Mouse (Mus musculus) lung, embryonic 14.5 days (tissue): ENCODE data around the gene Numb. TPM values are rescaled to one million over a fixed set of nuclear protein-coding genes. Genes with fewer than 3 reads are reported as not detected.
"Not testable (repeated sequence)": the region's sequence is repeated elsewhere in the genome, so short reads cannot be mapped to it uniquely, and the experiment has no call there.

Experiments used
- ATAC-seq: fragments of 200-750 bp; cut with Nextera tagmentation; 2 replicates; pipeline ENCODE4 v1.8.0; 2017; ENCODE audit warnings: mild to moderate bottlenecking, moderate TSS enrichment, moderate library complexity; ENCODE audit not compliant: insufficient read depth
- DNase-seq: peaks from one replicate; pipeline ENCODE4 v3.0.0-alpha.2; 2015
- H3K27ac ChIP-seq: fragments of 300-500 bp; sonication (generic); 2 replicates; pipeline ENCODE4 v1.5.1; 2014; ENCODE audit warnings: low read depth, mild to moderate bottlenecking, moderate library complexity
- H3K27me3 ChIP-seq: fragments of 300-500 bp; sonication (generic); 2 replicates; pipeline ENCODE4 v1.6.1; 2014; ENCODE audit warnings: low read length, control low read depth; ENCODE audit not compliant: insufficient read depth
- H3K36me3 ChIP-seq: fragments of 300-500 bp; sonication (generic); 2 replicates; pipeline ENCODE4 v1.6.1; 2014; ENCODE audit warnings: control low read depth; ENCODE audit not compliant: insufficient read depth
- H3K4me1 ChIP-seq: fragments of 300-500 bp; sonication (generic); 2 replicates; pipeline ENCODE4 v1.6.1; 2014; ENCODE audit warnings: antibody characterized with exemption, control low read depth; ENCODE audit not compliant: insufficient read depth
- H3K4me2 ChIP-seq: fragments of 300-500 bp; sonication (generic); 2 replicates; pipeline ENCODE4 v1.6.1; 2014; ENCODE audit warnings: mild to moderate bottlenecking
- H3K4me3 ChIP-seq: fragments of 300-500 bp; sonication (generic); 2 replicates; pipeline ENCODE4 v1.5.1; 2014; ENCODE audit warnings: low read depth, low read length
- H3K9ac ChIP-seq: fragments of 300-500 bp; sonication (generic); 2 replicates; pipeline ENCODE4 v1.6.1; 2014
- H3K9me3 ChIP-seq: fragments of 300-500 bp; sonication (generic); 2 replicates; pipeline ENCODE4 v1.6.1; 2016; ENCODE audit warnings: low read depth, low read length, control low read depth
- CTCF ChIP-seq: IDR thresholded peaks from 2 replicates; pipeline ENCODE4 v1.5.1; 2016; ENCODE audit warnings: antibody characterized with exemption, low read depth
- WGBS: fragments of 180-500 bp; shearing (Covaris S2); extraction: QIAGEN DNeasy Blood & Tissue Kit; methylation state at CpG from one replicate; pipeline ENCODE4 v1.1.7; 2014; 5-methylcytosine and 5-hydroxymethylcytosine counted together
- polyA plus RNA-seq: library from polyadenylated mRNA; unstranded; fragments of >200 nt; fragmentation: Nextera tagmentation; extraction: Ambion mirVana; gene quantifications from 2 replicates; pipeline ENCODE4 v1.2.1, GENCODE M21; 2014

Gene Numb
- polyA plus RNA-seq, 1 experiment from 2014 or later = 38.3 TPM

DNA sequence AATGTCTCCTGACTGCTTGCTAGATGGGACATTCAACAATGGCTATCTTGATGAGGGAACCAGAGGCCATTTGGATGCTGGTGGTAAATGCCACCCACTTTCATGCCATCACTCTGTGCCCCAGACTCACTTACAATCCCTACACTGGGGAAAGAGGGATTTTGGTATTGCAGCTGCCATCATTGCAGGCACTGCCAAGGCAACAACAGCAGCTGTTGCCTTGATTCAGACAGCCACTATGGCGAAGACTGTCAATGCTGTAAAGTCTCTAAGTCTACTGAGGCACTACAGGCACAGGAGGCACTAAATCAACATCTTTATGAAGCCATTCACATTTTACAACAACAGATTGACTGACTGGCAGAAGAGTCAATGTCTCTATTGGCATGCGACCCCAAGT is 30.5 kb downstream of the Numb start:
- no peak for TF ChIP-seq CTCF
- ATAC-seq (no peak), DNase-seq (no peak)
- H3K27ac ChIP-seq = no peak overlapping the region
- no peak overlapping the region for H3K4me3 ChIP-seq
- H3K4me2 ChIP-seq = no peak overlapping the region
- 0 out of 2 replicates have a peak, but pooled peaks cover 8% of the 10 kb centered on the region for H3K36me3 ChIP-seq
- no peaks in the 10 kb centered on the region for H3K4me1 ChIP-seq
- H3K9ac ChIP-seq = no peak overlapping the region
- H3K27me3 ChIP-seq = no peaks in the 10 kb centered on the region
- 97% methylated on average over 2 of the region's 2 CpGs for WGBS
- no peaks in the 10 kb centered on the region for H3K9me3 ChIP-seq

DNA sequence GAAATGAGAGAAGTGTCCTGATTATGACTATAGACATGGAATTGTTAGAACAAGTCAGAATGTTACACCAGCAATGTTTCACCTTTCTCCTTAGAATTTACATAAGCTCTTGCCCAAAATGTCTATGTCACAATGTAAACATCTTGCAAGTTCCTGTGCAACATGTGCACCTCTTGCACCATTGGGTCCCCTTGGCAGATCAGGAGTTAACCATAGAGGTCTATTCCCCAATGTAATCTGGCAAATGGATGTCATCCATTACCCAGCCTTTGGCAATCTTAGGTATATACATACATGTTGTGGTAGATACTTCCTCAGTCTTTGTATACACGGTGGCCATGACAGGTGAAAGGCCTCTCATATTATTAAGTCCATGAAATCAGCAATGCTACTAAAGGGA is 32.6 kb downstream of the Numb start:
- no peaks in the 10 kb centered on the region for H3K4me1 ChIP-seq
- no peaks in the 10 kb centered on the region for H3K27me3 ChIP-seq
- no peak for TF ChIP-seq CTCF
- H3K9me3 ChIP-seq = no peaks in the 10 kb centered on the region
- no peak overlapping the region for H3K27ac ChIP-seq
- no peak overlapping the region for H3K4me3 ChIP-seq
- 87% methylated on average over 1 of the region's 1 CpGs for WGBS
- ATAC-seq = no peak
- no peak for DNase-seq
- no peak overlapping the region for H3K9ac ChIP-seq
- no peak overlapping the region for H3K4me2 ChIP-seq
- 0 out of 2 replicates have a peak, but pooled peaks cover 8% of the 10 kb centered on the region for H3K36me3 ChIP-seq

DNA sequence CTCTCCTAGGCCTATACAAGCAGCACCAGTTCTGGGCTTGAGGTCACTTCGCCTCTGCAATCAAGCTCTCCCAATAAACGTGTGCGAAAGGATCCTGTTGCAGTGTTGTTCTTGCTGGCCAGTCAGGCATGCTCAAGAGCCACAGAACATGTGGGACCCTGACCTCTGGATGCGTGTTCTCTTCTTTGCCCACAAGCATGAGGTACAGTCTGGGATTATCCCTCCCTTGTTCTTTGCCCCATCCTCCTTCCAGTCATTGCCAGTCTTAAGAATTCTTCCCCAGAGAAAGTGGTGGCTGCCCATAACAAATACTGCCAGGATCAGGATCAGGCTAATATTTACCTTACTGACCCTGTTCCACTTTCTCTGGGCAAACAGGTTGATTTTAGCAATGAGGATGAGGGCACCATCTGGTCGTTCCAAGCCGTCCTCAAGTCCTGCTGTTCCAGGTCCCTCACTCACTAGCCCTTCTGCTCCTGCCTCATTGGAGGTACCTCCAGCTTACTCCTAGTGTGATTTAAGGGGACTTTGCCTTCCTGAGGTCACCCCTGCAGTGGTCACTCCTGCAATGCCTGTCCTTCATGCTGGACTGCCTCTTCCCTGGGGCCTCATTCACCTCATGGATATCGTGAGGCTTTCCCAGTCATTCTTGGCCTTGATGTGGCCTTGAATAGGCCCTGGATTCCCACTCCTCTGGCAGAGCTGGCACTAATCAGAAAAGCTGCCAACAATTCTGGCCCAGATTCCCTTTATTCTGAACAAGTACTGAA is 36.0 kb downstream of the Numb start:
- H3K36me3 ChIP-seq = no peaks in the 10 kb centered on the region
- H3K4me3 ChIP-seq = no peak overlapping the region
- no peaks in the 10 kb centered on the region for H3K27me3 ChIP-seq
- 90% methylated on average over 7 of the region's 7 CpGs for WGBS
- no peak for TF ChIP-seq CTCF
- ATAC-seq (no peak), DNase-seq (no peak)
- no peaks in the 10 kb centered on the region for H3K9me3 ChIP-seq
- no peak overlapping the region for H3K4me2 ChIP-seq
- H3K27ac ChIP-seq = no peak overlapping the region
- no peaks in the 10 kb centered on the region for H3K4me1 ChIP-seq
- H3K9ac ChIP-seq = no peak overlapping the region

DNA sequence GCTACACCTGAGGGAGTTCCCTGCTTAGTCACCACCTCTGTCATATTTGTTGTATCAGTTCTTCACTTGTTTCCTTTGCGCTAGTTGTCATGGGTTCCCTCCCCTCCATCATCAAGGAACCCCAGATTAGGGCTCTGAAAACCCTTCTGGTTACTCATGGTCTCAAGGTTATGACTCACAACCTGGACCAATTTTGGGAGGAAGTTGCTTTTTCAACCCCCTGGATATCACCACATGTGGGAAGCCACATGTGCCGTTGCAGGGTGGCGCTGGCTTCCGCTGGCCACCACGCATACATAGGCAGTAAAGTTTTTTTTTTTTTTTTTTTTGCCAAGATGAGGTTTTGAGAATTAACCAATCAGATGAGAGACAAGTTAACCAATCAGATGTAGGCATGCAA is 36.7 kb downstream of the Numb start:
- 96% methylated on average over 5 of the region's 5 CpGs for WGBS
- H3K36me3 ChIP-seq, H3K4me1 ChIP-seq, H3K4me2 ChIP-seq, H3K4me3 ChIP-seq, H3K27me3 ChIP-seq, DNase-seq, H3K9ac ChIP-seq, H3K9me3 ChIP-seq, H3K27ac ChIP-seq, ATAC-seq: not testable (repeated sequence)

DNA sequence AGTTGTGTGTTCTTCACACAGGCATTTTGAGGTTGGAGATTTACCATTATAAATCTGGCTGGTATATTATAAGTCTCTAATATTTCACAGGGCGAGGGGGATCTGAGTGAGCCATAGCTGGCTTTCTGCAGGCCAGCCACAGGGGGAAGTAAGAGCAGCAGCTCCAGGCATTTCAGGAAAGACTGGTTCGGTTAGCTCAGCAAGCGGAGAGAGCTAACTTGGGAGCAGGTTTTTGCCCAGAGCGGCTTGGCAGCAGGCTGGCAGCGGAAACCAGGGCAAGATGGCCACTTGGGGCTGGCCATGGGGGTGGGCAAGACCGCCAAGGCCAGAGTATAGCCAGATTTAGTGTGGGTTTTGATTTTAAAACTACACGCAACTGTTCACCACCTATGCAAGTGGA is 39.2 kb downstream of the Numb start:
- 77% methylated on average over 7 of the region's 7 CpGs for whole genome bisulfite sequencing
- DNase-seq (peak; percentile 61), ATAC-seq (no peak)

DNA sequence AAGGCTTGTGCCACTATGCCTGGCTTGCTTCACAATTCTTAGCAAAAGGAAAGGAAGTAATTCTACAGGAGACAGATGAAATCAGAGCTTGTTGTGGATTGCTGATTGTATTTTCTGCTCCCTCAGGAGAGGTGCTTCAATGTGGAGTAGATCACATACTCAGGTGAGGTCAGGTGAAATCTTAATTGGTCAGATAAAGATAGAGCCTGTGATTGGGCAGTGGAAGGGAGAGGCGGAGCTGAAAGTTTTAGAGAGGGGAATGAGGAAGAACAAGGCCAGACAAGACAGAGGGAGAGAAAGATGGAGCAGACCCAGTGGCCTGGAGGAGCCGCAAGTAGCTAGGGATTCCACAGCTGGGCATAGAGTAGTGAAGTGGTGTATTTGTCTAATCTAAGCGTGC is 39.6 kb downstream of the Numb start:
- no peaks in the 10 kb centered on the region for H3K4me1 ChIP-seq
- WGBS = 93% methylated on average over 3 of the region's 3 CpGs
- H3K9me3 ChIP-seq = no peaks in the 10 kb centered on the region
- 0 out of 2 replicates have a peak overlapping the region, but pooled peaks have one; percentile 15 for H3K27ac ChIP-seq
- H3K36me3 ChIP-seq = no peaks in the 10 kb centered on the region
- H3K27me3 ChIP-seq = no peaks in the 10 kb centered on the region
- DNase-seq = no peak
- no peak overlapping the region for H3K9ac ChIP-seq
- ATAC-seq = no peak
- TF ChIP-seq CTCF = no peak
- H3K4me2 ChIP-seq = no peak overlapping the region
- H3K4me3 ChIP-seq = no peak overlapping the region

More for the DNA sequence above, 39.2 kb downstream of the Numb start:
- Histone ChIP-seq H3K36me3 (no peaks in the 10 kb centered on the region), H3K27me3 (no peaks in the 10 kb centered on the region), H3K4me1 (no peaks in the 10 kb centered on the region), H3K9me3 (no peaks in the 10 kb centered on the region), H3K4me3 (no peak overlapping the region), H3K27ac (peak overlapping the region; percentile 50; the same call in 1 of the 2 replicates), H3K4me2 (no peak overlapping the region), H3K9ac (no peak overlapping the region)
- TF ChIP-seq CTCF = peak; percentile 13; the same call in 1 of the 2 replicates

DNA sequence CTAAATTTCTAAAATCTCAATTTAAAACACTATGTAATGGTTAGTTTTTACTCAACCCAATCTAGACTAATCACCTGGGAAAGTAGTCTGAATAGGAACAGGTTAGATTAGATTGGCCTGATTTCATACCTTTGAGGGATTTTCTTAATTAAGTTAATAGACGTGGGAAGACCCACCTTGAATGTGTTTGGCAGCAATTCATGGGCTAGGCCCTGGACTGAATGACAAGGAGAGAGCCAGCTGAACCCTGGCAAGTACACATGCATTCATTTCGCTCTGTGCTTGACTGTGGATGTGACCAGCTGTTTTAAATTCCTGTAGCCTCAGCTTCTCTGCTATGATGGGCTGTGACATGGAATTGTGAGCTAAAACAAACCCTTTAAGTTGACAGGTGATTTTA is 40.8 kb downstream of the Numb start:
- TF ChIP-seq CTCF = no peak
- Histone ChIP-seq H3K9me3 (no peaks in the 10 kb centered on the region), H3K27ac (no peak overlapping the region), H3K27me3 (no peaks in the 10 kb centered on the region), H3K4me1 (no peaks in the 10 kb centered on the region), H3K4me2 (no peak overlapping the region), H3K36me3 (no peaks in the 10 kb centered on the region), H3K4me3 (no peak overlapping the region), H3K9ac (no peak overlapping the region)
- peak; percentile 25 for DNase-seq
- WGBS = 55% methylated on average over 2 of the region's 2 CpGs
- ATAC-seq = no peak
